In genomic region chr8:96878793-96879192, GRCm38 (mm10) we compare ENCODE assay signal across 16 mouse cellular contexts.
"Had no signal": no experiment of that assay in that cellular context is flagged by ENCODE, and none has a peak within 500 bp of the region (broad histone marks: within the 10 kb centered on the region; RNA-seq: fewer than 3 reads in every experiment).

No protein-coding gene starts in this region.

- H3K4me2 ChIP-seq: neural tube, embryonic 13.5 days; neural tube, embryonic 15.5 days; stomach, embryonic 15.5 days had no signal

- H3K4me1 ChIP-seq: neural tube, embryonic 13.5 days; neural tube, embryonic 15.5 days; stomach, embryonic 15.5 days had no signal

- DNase-seq: retina, postnatal 1 day; right cerebral cortex, adult 18-20 months; right cerebral cortex, postnatal 14 days; right cerebral cortex, postnatal 25 days; right cerebral cortex, postnatal 4 days; spleen, adult 18-20 months; thymus, adult 18-20 months; thymus, adult 2 months; thymus, postnatal 14 days; thymus, postnatal 25 days; thymus, postnatal 36 days; thymus, postnatal 4 days had no signal

- H3K4me3 ChIP-seq: neural tube, embryonic 13.5 days; neural tube, embryonic 15.5 days; stomach, embryonic 15.5 days had no signal

- H3K36me3 ChIP-seq: neural tube, embryonic 13.5 days; neural tube, embryonic 15.5 days; stomach, embryonic 15.5 days had no signal

- H3K9ac ChIP-seq: neural tube, embryonic 13.5 days; neural tube, embryonic 15.5 days; stomach, embryonic 15.5 days had no signal

- H3K9me3 ChIP-seq: neural tube, embryonic 13.5 days; neural tube, embryonic 15.5 days; stomach, embryonic 15.5 days had no signal

- H3K27me3 ChIP-seq: neural tube, embryonic 13.5 days; neural tube, embryonic 15.5 days; stomach, embryonic 15.5 days had no signal

- H3K27ac ChIP-seq: neural tube, embryonic 13.5 days; neural tube, embryonic 15.5 days; stomach, embryonic 15.5 days; stomach, postnatal 0 days had no signal
